Mouse (Mus musculus): ENCODE results near the gene Dnaic2. TPM values are rescaled to one million over a fixed set of nuclear protein-coding genes. Genes with fewer than 3 reads are reported as not detected.

The Dnaic2 gene
- not detected for polyA plus RNA-seq (2017; shearing (Covaris generic))

DNA sequence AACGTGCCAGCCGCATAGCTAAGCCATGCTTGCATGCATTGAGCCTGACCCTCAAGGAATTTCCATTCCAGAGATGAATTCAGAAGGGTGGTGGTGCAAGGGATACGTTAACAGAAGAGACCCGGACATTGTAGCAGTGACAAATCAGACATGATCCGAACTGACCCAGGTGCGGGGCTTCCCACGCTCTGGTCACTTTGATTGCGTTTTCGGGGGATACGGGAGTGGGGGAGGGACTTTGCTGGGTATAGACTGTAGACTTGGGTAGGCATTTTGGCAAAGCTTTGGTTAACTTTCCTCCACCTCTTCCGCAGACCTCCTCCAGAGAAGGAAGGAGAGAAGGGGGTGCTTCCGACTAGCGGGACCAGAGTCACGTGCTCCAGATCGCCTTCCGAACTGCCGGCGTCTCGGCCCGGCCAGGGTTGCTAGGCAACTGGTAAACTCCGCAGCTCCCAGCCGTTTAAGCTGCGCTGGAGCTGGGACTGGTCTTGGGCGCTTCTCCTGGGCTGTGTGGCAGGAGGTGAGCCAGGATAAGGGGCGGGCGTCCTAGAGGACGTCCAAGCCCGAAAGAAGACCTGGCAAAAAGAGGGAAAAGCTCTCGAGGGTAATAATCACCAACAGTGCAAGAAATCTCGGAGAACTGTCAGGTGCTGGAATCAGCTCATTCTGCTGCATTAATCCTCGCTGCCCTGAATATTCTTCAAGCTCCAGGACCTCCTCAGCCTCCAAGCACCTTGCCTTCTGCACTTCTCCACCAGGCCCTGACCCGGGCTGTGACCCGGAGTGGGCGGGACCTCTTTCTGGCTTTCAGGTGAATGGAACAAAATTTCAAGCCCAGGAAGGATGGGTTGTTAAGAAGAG, at the start of gene Dnaic2:
TSS of gene Dnaic2 (plus strand) at position 444 of the 861 bp plus-strand sequence.

DNA sequence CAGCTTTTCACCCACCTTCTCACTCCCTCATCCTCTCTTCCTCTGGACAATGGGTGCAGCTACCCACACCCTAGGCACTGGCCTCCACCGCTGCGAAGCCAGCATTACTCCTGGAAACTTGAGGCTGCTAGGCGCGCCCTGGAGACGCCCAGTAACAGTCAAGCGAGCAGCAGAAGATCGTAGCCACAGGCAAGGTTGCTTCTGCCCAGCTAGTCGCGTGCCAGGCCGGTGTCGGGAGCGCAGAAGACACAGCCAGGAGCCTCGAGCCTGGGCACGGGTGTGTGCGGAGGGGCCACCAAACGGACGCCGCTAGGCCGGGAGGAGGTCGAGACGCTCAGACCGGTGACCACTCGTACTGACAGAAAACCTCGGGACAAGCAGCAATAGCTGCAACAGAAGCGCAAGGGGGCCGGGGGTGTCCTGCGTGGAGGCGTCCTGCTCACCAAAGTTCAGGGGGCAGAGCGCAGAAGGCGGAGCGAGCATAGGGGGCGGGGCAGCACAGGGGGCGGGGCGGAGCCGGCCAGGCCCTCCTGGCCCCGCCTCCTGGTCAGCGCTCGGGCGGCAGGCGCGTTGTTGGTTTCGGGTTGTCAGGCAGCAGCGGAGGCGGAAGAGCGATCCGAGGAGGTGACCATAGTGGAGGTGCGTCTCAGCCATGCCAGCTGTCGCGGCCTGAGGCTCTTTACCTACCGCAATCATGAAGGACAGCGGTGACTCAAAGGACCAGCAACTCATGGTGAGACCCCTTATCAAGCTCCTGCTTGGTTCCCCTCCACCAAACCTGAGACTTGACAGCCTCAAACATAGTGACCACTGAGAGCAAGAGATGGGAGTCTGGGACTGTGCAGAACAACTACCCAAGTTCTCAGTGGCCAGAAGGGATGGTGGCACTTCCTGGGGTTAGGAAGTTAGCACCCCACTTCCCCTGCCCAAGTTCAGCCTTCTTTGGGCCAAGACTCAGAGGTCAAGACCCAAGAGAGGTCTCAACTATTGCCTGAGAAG, 37.9 kb downstream of the Dnaic2 start, which contains the start of gene Kif19a:
TSS of gene Kif19a (plus strand) at position 569 of the 999 bp plus-strand sequence.

DNA sequence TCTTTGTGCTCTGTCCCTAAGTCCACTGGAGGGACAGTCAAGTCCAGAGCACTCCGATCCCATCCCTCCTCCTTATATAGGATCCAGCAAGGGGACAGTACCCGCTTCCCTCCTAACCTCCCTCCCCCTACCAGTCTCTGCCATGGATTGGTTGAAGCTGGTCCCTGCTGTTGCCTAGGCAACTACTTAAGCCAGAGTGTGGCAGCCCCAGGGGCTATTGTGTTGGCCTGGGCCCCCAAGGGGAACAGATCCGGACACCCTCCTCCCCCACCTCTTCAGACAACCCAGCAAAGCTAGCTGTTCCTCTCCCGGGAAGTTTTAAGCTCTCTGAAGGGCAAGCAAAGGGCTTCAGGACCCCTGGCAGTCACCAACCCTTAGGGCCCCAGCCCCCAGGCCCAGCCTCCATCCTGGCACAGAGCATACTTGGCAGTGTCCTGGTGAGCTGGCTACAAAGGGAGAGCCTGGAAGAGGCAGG, 68.7 kb downstream of the Dnaic2 start, which contains the start of gene Btbd17:
TSS of gene Btbd17 (minus strand) at position 98 of the 475 bp plus-strand sequence.

DNA sequence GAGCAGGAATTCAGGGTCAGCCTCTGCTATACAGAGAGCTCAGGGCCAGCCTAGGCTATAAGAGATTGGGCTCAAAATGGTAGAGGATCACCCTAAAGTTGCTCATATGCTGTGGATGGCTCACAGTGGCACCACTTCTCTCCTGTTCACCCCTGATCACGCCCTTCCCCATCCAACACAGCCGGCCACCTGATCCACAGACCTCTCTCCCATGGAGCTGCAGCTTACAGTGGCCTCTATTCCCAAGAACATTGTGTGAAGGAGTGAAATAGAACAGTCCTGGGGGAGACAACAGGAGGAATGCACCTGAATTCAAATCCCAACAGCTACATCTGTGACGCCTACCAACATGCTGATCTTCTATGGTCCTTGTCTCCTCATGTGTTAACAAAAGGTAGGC, 71.4 kb downstream of the Dnaic2 start, which contains the start of gene Gpr142:
TSS of gene Gpr142 (plus strand) at position 301 of the 400 bp plus-strand sequence.

Other genes with a start within 250 kb of the Dnaic2 start
- 464 TPM for gene Rpl38, start 58.9 kb upstream of the Dnaic2 start, polyA plus RNA-seq (2017; shearing (Covaris generic))
- 1.5 TPM for gene Ttyh2, start 52.0 kb upstream of the Dnaic2 start, polyA plus RNA-seq (2017; shearing (Covaris generic))
- 0.20 TPM for gene Kif19a, start 38.0 kb downstream of the Dnaic2 start, polyA plus RNA-seq (2017; shearing (Covaris generic))
- not detected for gene Btbd17, start 68.5 kb downstream of the Dnaic2 start, polyA plus RNA-seq (2017; shearing (Covaris generic))
- not detected for gene Gpr142, start 71.5 kb downstream of the Dnaic2 start, polyA plus RNA-seq (2017; shearing (Covaris generic))
- 0.10 TPM for gene Gprc5c, start 123.7 kb downstream of the Dnaic2 start, polyA plus RNA-seq (2017; shearing (Covaris generic))
- gene Cd300a, start 162.6 kb downstream of the Dnaic2 start, polyA plus RNA-seq (2017; shearing (Covaris generic)), result 0.45 TPM
- 0.11 TPM for gene Cd300lb, start 207.0 kb downstream of the Dnaic2 start, polyA plus RNA-seq (2017; shearing (Covaris generic))
- not detected for gene Cd300c, start 241.7 kb downstream of the Dnaic2 start, polyA plus RNA-seq (2017; shearing (Covaris generic))